Mouse (Mus musculus): ENCODE results near the gene Actc1. TPM values are rescaled to one million over a fixed set of nuclear protein-coding genes. Genes with fewer than 3 reads are reported as not detected.
A peak's percentile ranks its signal among the peaks of the same experiment; 100 is the strongest.

The Actc1 gene
- polyA plus RNA-seq, 1 experiment from 2014 or later: 1,136 TPM

DNA sequence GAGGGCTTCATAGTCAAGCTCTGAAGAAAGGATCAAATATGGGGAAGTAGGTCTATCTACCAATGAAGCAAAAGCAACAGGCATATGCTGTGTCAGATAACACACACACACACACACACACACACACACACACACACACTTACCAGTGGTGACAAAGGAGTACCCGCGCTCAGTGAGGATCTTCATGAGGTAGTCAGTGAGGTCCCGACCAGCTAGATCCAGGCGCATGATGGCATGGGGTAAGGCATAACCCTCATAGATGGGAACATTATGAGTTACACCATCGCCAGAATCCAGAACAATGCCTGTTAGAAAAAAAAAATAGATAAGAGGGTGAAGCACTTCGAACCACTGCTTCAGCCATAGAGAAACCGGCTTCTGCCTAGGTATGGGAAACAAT is 4.0 kb downstream of the Actc1 start:
- Histone ChIP-seq H3K36me3 (no peaks in the 10 kb centered on the region), H3K4me3 (replicated peaks) (no peak overlapping the region), H3K9me3 (replicated peaks) (no peaks in the 10 kb centered on the region), H3K4me1 (no peaks in the 10 kb centered on the region), H3K9ac (no peak overlapping the region), H3K4me2 (replicated peaks) (no peak overlapping the region), H3K27me3 (no peaks in the 10 kb centered on the region), H3K27ac (replicated peaks) (no peak overlapping the region)
- no peak for ATAC-seq (ENCODE audit: insufficient number of reproducible peaks, low FRiP score, low TSS enrichment, low read depth)
- WGBS: 97% methylated on average over 7 of the region's 7 CpGs

DNA sequence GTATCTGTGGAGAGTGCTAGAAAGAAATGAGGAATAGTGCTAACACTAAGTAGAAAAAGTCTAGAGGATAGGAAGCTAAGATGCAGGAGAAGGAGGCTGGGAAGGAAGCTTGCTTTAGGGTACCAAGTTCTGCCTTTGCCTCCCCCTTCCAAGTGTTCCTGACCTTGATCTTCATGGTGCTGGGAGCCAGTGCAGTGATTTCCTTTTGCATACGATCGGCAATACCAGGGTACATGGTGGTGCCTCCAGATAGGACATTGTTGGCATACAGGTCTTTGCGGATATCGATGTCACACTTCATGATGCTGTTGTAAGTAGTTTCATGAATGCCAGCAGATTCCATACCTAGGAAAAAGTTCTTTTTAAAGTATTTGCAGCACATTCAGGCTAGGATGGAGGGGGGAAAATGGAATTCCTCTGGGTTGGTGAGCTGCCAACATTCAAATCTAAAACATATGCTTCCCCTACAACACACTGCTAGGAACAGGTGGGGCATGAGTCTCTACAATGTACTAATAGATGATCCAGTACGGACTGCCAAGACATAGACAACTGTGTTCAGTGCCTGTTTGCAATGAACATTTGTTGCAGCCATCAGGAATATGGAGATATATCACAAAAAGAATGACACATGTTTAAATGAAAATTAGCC is 5.3 kb downstream of the Actc1 start:
- Histone ChIP-seq H3K9ac (no peak overlapping the region), H3K27me3 (no peaks in the 10 kb centered on the region), H3K4me2 (replicated peaks) (no peak overlapping the region), H3K36me3 (no peaks in the 10 kb centered on the region), H3K4me1 (no peaks in the 10 kb centered on the region), H3K27ac (replicated peaks) (no peak overlapping the region), H3K4me3 (replicated peaks) (no peak overlapping the region), H3K9me3 (replicated peaks) (no peaks in the 10 kb centered on the region)
- no peak for ATAC-seq (ENCODE audit: insufficient number of reproducible peaks, low FRiP score, low TSS enrichment, low read depth)
- WGBS: 44% methylated on average over 5 of the region's 5 CpGs

DNA sequence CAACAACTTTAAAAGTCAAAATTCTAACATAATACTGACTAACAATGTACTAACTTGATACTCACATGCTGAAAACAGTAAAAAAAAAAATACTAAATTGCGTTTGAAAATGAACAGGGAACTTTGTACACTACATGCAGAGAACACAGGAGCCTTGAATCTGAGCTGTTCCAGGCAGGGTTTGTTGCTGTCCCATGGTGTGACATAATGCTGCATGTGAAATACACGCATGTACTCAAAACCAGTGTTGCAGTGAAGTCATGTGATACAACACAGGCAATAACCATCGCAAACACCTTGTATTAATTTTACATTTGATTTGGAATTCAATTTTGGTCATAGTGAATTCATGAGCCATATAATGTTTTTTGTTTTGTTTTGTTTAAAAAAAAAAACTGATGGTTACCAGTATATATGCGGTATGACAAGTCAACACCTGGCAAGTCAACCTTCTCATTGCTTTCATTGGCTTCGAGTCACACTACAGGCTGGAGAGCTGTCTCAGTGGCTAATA is 7.1 kb downstream of the Actc1 start:
- Histone ChIP-seq H3K27ac (replicated peaks) (no peak overlapping the region), H3K9me3 (replicated peaks) (no peaks in the 10 kb centered on the region), H3K36me3 (no peaks in the 10 kb centered on the region), H3K9ac (no peak overlapping the region), H3K27me3 (no peaks in the 10 kb centered on the region), H3K4me1 (no peaks in the 10 kb centered on the region), H3K4me3 (replicated peaks) (no peak overlapping the region), H3K4me2 (replicated peaks) (no peak overlapping the region)
- WGBS: 90% methylated on average over 5 of the region's 5 CpGs
- no peak for ATAC-seq (ENCODE audit: insufficient number of reproducible peaks, low FRiP score, low TSS enrichment, low read depth)

DNA sequence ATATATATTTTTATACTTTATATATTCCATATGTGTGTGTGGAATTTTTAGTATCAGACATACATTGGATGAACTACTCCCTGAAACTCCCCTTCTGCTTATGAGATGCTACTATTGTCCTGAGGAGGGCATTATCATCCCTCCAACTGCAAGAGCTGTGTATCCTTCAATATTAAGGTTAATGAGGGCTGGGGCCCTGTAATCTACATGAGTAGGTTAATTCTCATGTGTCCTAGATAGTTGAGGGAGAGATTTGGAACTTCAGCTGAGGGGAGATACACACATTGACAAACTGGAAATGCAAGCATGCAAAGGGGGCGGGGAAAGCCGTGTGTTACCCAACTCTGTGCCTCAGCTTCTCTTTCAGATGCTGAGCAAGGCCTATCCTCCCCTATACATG is 15.4 kb downstream of the Actc1 start:
- Histone ChIP-seq H3K4me3 (replicated peaks) (no peak overlapping the region), H3K4me1 (no peaks in the 10 kb centered on the region), H3K9ac (no peak overlapping the region), H3K27ac (replicated peaks) (no peak overlapping the region), H3K4me2 (replicated peaks) (no peak overlapping the region), H3K27me3 (no peaks in the 10 kb centered on the region), H3K9me3 (replicated peaks) (no peaks in the 10 kb centered on the region), H3K36me3 (no peaks in the 10 kb centered on the region)
- WGBS: 63% methylated on average over 2 of the region's 2 CpGs
- ATAC-seq (ENCODE audit: insufficient number of reproducible peaks, low FRiP score, low TSS enrichment, low read depth): no peak

DNA sequence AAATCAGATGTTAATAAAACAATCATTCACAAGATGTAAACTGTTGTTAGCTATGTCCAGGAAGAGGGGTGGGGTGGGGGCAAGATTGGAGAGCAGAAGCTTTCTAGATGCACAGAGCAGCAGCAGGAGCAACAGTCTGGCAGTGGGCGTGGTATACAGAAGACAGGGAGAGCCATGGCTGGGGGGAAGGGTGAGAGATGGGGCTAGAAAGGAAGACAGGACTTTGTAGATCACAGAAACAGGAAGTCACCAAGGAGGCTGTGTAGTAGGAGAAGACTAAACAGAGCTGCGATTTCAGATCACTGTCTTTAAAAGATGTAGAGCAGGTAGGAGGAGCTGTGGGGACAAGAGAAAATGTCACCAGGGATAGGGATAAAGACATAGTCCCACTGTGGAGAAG is 21.1 kb downstream of the Actc1 start:
- no peak overlapping the region for H3K4me2 ChIP-seq (replicated peaks)
- ATAC-seq (ENCODE audit: insufficient number of reproducible peaks, low FRiP score, low TSS enrichment, low read depth): no peak
- H3K9ac ChIP-seq: no peak overlapping the region
- H3K4me3 ChIP-seq (replicated peaks): no peak overlapping the region
- no peaks in the 10 kb centered on the region for H3K27me3 ChIP-seq
- H3K4me1 ChIP-seq: 0 out of 2 replicates have a peak, but pooled peaks cover 6% of the 10 kb centered on the region
- no peaks in the 10 kb centered on the region for H3K36me3 ChIP-seq
- H3K27ac ChIP-seq (replicated peaks): no peak overlapping the region
- H3K9me3 ChIP-seq (replicated peaks): no peaks in the 10 kb centered on the region
- 44% methylated on average over 2 of the region's 2 CpGs for WGBS

DNA sequence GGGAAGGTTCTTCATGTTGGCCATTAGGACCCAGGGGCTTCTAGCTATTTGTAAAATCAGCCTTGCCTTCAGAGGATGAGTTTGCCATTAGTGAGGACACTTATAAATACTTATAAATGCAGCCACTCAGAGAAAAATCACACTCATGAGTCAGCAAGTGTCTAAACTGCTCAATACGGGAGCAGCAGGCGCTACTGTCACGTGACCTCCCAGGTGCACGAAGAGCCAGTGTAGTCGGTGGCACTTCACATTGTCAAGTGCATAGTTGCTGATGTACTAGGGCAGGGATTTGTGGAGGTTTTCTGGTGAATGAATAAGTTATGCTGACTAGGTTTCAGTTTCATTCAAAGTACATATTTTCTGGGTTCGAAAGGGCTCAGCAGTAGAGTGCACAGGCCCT is 30.0 kb downstream of the Actc1 start:
- Histone ChIP-seq H3K9ac (no peak overlapping the region), H3K9me3 (replicated peaks) (no peaks in the 10 kb centered on the region), H3K4me2 (replicated peaks) (no peak overlapping the region), H3K4me3 (replicated peaks) (no peak overlapping the region), H3K36me3 (no peaks in the 10 kb centered on the region), H3K27ac (replicated peaks) (no peak overlapping the region), H3K27me3 (peaks cover 5% of the 10 kb centered on the region; the same call in 1 of the 2 replicates), H3K4me1 (no peaks in the 10 kb centered on the region)
- WGBS: 88% methylated on average over 6 of the region's 6 CpGs
- ATAC-seq (ENCODE audit: insufficient number of reproducible peaks, low FRiP score, low TSS enrichment, low read depth): no peak

DNA sequence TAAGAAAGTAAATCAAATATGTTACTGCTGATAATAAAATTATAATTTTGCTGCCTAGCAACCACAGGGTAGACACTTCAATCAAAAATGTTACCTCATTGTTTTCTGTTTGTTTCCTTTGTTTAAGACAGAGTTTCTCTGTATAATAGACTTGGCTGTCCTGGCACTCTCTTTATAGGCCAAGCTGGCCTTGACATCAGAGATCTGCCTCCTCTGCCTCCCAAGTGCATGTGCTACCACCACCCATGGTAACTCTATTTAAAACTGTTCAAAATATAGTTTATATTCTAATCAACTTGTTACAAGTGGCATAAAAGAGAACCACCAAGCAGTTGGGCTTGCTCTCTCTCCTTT is 33.2 kb downstream of the Actc1 start:
- Histone ChIP-seq H3K4me1 (no peaks in the 10 kb centered on the region), H3K4me2 (replicated peaks) (no peak overlapping the region), H3K36me3 (no peaks in the 10 kb centered on the region), H3K27me3 (peaks cover 23% of the 10 kb centered on the region), H3K9ac (no peak overlapping the region), H3K4me3 (replicated peaks) (no peak overlapping the region), H3K27ac (replicated peaks) (no peak overlapping the region), H3K9me3 (replicated peaks) (no peaks in the 10 kb centered on the region)
- ATAC-seq (ENCODE audit: insufficient number of reproducible peaks, low FRiP score, low TSS enrichment, low read depth): no peak

DNA sequence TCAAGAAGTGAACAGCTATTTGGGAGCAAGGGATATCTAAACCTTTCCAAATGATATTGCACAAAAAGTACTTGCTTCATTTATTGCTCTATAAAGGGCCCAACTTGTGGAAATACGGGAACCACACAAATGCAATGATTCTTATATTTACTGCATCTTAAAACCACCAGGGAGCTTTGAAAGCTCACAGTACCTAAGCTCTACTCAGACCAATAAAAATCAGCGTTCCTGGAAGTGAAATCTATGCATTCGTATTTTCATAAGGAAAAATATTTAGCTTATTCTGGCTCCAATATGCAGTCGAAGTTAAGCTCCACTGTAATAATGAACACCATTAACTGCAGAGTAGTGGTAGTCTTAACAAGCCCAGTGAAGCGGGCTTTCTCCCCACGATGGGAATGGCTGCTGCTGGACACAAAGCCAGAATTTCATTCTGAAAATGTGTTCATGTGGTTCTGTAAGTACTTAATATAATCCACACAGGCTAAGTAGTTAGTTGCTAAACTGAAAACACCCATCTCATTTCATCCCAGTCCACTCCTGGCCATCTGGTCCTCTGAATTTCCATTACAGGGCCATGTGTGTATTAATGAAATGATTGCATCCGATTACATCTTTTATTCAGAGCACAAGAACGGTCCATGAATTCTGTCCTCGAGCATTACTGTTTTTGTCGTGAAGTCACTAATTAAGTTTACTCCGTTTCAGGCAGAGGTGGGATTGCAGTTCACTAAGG is 33.7 kb downstream of the Actc1 start:
- peaks cover 28% of the 10 kb centered on the region for H3K27me3 ChIP-seq
- H3K27ac ChIP-seq (replicated peaks): no peak overlapping the region
- no peaks in the 10 kb centered on the region for H3K36me3 ChIP-seq
- no peaks in the 10 kb centered on the region for H3K4me1 ChIP-seq
- 67% methylated on average over 11 of the region's 11 CpGs for WGBS
- H3K4me3 ChIP-seq (replicated peaks): no peak overlapping the region
- no peak overlapping the region for H3K4me2 ChIP-seq (replicated peaks)
- no peaks in the 10 kb centered on the region for H3K9me3 ChIP-seq (replicated peaks)
- no peak overlapping the region for H3K9ac ChIP-seq
- ATAC-seq (ENCODE audit: insufficient number of reproducible peaks, low FRiP score, low TSS enrichment, low read depth): no peak

DNA sequence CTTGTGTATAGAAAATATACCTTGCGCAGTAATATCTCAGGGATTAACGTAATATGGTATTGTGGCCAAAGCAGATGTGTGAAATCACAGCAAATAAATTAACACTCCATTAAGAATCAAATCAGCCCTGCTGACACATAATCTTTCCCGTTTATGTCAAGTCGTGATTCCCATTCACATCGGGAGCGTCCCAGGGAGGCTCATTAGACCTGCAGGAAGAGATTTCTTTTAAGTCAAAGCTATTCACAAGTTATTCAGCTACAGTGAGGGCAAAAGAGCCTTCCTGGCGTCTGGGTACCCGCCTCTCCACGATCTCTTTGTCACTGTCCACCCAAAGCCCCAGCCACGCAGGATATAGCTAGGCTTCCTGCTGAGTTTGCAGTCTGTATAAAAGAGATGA is 35.2 kb downstream of the Actc1 start:
- H3K27me3 ChIP-seq: peaks cover 43% of the 10 kb centered on the region
- no peak overlapping the region for H3K9ac ChIP-seq
- H3K9me3 ChIP-seq (replicated peaks): no peaks in the 10 kb centered on the region
- ATAC-seq (ENCODE audit: insufficient number of reproducible peaks, low FRiP score, low TSS enrichment, low read depth): no peak
- no peak overlapping the region for H3K4me3 ChIP-seq (replicated peaks)
- peaks cover 9% of the 10 kb centered on the region for H3K4me1 ChIP-seq
- H3K27ac ChIP-seq (replicated peaks): no peak overlapping the region
- H3K4me2 ChIP-seq (replicated peaks): no peak overlapping the region
- WGBS: 46% methylated on average over 10 of the region's 10 CpGs
- H3K36me3 ChIP-seq: no peaks in the 10 kb centered on the region

DNA sequence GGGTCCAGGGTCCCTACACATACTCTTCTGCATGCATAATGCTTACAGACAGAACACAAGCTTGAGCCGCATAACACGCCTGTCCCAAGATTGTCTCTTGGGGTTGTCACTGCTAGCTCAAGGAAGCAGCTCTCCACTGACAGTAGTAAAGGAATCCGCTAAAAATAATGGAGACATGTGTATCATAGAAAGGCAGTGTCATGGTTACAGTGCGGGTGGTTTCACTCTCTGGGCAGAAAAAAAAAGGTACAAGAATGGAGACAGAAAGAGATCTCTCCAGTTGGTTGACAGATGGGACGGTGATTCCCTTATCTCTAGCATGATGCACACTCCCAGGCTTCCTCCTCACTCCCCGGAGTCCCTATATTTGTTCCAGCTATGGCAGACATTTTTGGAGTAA is 38.5 kb downstream of the Actc1 start:
- WGBS: 70% methylated on average over 6 of the region's 6 CpGs
- no peak for ATAC-seq (ENCODE audit: insufficient number of reproducible peaks, low FRiP score, low TSS enrichment, low read depth)
- peaks cover 62% of the 10 kb centered on the region for H3K27me3 ChIP-seq

DNA sequence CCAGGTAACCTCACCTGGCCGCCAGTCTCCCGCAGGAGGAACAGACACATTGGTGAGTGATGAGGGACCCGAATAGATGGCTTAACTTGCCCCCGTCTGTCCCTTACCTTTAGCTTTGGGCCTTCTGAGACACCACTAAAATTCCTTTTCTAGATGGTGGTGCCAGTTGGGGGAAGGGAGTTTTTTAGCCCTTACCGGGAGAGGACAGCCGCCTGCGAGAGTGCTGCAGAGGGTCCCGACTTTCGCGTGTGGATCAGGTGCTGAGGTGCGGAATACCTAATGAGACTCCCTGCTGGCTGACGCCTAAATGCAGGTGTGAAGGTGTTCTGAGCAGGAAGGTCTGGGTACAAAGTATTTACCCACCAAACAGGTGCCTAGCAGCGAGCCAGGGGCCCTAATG is 39.5 kb downstream of the Actc1 start:
- H3K9me3 ChIP-seq (replicated peaks): no peaks in the 10 kb centered on the region
- 2% methylated on average over 13 of the region's 13 CpGs for whole genome bisulfite sequencing
- no peak for ATAC-seq (ENCODE audit: insufficient number of reproducible peaks, low FRiP score, low TSS enrichment, low read depth)

More for the DNA sequence above, 38.5 kb downstream of the Actc1 start:
- Histone ChIP-seq H3K36me3 (no peaks in the 10 kb centered on the region), H3K9ac (no peak overlapping the region), H3K4me1 (peaks cover 12% of the 10 kb centered on the region), H3K4me3 (replicated peaks) (no peak overlapping the region), H3K27ac (replicated peaks) (no peak overlapping the region), H3K9me3 (replicated peaks) (no peaks in the 10 kb centered on the region), H3K4me2 (replicated peaks) (no peak overlapping the region)

More for the DNA sequence above, 39.5 kb downstream of the Actc1 start:
- Histone ChIP-seq H3K27ac (replicated peaks) (no peak overlapping the region), H3K9ac (no peak overlapping the region), H3K4me2 (replicated peaks) (peak overlapping the region; percentile 59), H3K36me3 (no peaks in the 10 kb centered on the region), H3K4me1 (peaks cover 12% of the 10 kb centered on the region), H3K27me3 (peaks cover 62% of the 10 kb centered on the region), H3K4me3 (replicated peaks) (peak overlapping the region; percentile 37)
